Mouse (Mus musculus) induced T-regulatory cell, adult 2 months (primary cell): ENCODE results near the gene Gpr26.

ENCODE experiments used
- DNase-seq: peaks from one replicate; pipeline ENCODE4 v3.0.0-alpha.2; 2012; ENCODE audit warnings: low read depth

Gpr26 gene

DNA sequence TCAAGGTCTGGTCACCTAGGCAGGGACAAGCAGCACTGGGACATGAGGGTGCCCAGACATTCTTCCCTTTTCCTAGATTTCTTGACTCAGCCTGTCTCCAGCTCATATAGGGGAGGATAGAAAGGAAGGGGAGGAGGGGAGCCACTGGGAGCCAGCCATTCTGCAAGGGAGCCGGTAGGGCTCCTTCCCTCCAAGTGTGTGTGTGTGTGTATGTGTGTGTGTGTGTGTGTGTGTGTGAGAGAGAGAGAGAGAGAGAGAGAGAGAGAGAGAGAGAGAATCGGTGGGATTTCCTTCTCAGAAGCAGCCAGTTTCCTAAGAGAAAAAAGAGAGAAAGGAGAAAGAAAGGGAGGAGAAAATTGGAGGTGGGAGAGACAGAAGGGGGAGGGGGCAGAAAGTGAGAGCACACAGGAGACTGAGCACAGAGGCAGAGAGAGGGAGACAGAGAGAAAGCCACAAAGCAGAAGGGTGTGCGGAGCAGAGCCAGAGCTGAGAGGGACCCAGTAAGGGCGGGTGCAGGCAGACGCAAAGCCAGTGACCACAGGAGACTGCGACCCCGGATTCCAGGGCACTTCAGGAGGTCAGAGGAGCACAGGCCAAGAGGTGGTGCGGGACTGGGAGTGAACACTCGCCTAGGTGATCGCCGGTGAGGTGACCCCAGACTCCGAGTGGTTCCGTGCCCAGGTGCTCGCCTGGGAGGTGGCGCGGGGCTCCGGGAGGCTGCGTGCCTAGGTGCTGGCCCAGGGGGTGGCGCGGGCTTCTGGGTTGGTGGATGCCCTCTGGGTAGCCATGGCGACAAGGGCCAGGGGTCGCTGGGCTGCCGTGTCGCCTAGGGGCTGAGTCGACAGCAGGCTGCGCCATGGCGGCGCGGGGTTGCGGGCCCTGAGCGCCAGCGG is at the start of gene Gpr26:
Gene Gpr26 (plus strand): TSS at position 438 of the 893 bp plus-strand sequence.
- DNase-seq = no peak

DNA sequence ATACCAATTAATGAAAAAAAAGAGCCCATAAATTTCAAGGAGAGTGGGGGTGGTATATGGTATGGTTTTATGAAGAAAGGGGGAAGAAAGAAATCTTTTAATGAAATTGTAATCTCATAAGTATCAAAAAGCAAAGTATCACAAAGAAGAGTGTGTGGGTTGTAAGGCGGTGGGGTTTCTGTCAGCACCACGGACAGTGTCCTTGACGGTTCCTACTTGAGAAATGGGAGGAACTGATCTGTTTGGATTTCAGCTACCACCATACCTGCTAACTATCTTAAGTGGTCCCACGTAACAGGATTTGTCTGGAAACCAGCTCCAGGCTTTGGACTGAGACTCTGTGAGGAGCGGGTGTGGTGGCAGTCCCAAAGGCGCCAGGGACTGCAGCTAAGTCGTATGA is 48.9 kb upstream of the Gpr26 start:
- DNase-seq = no peak

DNA sequence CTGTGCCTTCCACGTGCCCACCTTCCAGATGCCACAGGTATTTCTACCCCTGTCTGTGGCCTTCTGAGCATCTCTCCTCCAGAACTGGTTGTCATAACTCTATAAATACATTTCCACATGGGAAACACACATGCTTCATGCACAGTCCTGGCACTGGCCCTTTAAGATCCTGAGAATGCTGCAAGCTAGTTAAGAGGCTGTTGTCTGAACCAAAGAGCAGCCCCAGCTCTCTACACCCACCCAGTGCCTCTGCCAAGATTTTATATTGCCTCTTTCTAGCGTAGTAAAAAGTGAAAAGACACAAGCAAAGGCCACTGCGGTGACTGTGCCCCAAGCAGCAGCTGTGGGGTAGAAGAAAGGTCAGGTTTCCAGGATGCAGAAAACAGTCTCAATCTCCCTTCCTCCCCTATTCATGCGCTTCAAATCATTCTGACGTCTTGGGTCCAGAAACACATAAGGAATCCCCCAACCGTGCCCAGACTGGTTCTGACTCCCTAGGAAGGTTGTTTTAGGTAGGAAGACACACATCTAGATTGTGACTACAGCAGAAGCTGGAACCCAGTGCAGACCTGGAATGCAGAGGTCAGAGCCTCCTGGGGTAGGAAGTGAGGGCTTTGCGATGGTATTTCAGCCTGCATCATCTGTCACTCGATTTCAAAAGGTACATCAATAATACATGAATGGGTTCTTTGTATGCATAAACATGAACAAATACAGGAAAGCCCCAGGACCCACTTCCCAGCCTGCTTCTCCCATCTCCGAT is 38.8 kb upstream of the Gpr26 start:
- no peak for DNase-seq

DNA sequence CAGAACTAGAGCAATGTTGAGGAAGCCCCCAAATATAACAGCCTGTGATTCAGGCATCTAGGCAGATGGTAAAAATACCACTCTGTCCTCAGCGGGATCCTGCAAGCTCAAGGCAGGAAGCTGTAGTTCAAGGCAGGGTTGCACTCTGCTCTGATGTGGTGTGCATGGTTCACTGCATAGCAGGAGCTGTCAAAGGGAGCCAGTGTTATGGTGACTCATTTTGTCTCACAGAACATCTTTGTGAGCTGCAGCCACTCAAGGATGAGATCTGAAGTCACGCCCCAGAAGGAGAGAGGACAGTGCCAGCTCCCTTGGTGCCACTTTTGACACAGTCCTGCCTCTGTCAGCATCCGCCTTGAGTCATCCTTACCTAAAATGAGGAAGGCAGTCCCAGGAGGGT is 28.6 kb upstream of the Gpr26 start:
- DNase-seq = no peak

DNA sequence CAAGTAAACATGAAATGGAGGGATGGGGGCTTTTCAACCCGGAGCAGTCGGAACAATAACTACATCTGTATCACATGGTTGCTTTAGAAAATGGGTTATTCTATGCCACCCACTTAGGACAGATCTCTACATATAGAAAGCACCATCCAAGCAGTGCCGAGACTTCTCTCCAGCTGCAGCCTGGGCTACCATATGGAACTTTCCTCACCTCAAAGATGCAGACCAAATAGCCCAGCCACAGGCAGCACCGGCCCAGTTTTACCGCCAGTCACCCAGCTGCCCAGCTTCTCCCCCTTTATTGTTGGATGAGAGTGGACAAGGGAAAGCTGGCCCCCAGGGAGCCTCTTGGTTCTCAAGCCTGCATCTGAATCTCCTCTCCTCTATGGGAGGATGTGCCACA is 15.1 kb upstream of the Gpr26 start:
- no peak for DNase-seq

DNA sequence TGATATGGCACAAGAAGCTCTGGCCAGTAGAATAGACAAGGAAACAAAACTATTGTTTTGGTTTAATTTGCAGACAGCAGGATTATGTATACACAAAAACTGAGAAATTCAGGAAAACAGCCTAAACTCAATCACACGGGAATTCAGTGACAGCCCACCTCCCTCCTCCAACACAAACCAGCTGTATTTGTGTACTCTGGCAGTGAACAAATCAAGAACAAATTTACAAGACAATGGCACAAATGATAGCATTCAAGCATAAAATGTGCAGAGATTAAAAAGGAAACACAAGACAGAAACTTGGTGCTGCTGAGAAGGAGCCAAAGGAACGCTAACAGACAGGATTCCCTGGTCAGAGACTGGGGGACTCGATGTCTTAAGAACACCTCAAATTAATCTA is 12.9 kb upstream of the Gpr26 start:
- DNase-seq = no peak

DNA sequence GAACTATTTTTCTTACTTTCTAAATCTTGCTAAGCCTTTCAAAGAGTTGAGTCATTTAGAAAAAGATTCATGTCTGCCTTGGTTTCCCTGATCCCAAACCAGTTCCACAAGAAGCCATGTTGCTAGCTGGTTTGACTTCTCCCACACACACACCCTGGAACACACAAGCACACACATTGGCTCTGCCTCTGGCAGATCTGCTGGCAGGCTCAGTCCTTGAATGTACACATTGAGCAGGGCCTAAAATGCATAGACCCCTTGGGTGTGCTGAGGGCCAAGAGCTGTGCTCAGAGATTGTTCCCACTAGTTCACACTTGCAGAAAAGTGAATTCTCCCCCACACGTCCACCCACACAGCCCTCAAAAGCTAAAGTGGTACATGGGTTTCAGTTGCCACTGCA is 7.6 kb upstream of the Gpr26 start:
- DNase-seq = no peak

DNA sequence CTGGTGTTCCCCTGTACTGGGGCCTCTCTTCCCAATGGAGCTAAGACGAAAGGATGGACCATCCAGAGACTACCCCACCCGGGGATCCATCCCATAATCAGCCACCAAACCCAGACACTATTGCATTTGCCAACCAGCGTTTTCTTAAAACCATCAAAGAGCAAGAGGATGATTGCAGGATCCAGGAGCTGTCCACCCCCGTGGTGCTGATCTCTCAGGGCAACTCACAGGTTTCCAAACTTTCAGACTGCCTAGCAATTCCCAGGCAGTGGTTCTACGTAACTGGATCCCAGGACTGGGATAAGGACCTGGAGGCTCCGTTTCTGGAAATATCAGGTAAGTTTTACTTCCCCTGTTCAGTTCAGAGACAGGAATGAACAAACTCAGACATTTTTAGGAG is 5.7 kb upstream of the Gpr26 start:
- DNase-seq = no peak

DNA sequence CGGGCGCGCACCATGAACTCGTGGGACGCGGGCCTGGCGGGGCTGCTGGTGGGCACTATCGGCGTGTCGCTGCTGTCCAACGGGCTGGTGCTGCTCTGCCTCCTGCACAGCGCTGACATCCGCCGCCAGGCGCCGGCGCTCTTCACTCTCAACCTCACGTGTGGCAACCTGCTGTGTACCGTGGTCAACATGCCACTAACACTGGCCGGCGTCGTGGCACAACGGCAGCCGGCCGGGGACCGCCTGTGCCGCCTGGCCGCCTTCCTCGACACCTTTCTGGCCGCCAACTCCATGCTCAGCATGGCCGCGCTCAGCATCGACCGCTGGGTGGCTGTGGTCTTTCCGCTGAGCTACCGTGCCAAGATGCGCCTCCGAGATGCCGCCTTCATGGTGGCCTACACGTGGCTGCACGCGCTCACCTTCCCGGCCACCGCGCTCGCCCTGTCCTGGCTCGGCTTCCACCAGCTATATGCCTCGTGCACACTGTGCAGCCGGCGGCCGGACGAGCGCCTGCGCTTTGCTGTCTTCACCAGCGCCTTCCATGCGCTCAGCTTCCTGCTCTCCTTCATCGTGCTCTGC is 745 bp downstream of the Gpr26 start:
- DNase-seq = no peak

DNA sequence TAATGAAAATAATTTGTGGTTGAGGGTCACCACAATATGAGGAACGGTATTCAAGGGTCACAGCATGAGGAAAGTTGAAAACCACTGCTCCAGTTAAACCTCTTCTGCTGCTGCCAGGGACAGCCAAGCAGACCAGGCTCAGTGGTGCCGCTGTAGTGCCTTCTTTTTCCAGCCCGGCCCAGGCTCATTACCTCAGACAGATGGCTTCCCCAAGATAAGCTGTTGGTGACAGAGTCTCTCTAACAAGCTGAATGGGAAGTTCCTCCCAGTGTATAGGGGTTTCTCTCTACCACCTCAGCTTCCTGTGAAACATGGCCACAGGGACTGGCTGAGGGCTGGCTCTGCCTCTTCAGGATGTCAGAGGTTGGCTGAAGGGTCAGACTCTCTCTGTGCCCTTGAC is 4.0 kb downstream of the Gpr26 start:
- no peak for DNase-seq

DNA sequence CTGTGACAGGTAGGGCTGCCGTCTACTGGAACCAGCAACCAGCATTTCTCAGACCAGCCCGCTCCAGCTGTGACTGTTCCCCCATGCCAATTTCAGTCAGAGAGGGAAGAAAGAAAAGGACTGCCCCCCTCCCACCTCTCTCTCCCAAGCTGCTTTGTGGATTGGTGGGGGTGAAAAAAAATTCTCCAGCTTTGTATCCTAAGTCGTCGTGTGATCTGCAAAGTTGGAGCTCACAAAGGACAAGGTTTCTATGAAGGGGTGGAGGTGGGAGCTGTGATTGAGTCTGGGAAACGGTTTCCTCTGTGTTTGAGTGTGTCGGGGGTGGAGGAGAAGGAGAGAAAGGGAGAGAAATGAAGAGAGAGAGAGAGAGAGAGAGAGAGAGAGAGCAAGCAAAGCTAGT is 9.6 kb downstream of the Gpr26 start:
- no peak for DNase-seq

DNA sequence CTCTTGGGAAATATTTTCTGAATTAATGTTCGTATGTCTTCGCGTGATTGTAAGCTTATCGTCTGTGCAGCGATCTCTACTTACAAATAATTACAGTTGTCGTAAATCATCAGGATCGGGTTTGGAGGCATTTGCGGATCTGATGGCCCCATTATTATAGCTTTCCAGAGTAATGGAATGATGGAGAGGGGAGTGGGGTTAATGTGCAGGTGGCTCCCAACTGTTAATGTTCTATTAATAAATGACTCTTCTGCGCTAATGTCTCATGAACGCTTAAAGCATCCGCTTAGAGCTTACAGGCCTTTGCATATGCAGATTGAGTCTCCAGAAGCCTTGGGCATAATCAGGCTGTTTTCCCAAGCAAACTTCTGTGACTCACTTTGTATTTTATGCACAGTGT is 12.3 kb downstream of the Gpr26 start:
- no peak for DNase-seq

DNA sequence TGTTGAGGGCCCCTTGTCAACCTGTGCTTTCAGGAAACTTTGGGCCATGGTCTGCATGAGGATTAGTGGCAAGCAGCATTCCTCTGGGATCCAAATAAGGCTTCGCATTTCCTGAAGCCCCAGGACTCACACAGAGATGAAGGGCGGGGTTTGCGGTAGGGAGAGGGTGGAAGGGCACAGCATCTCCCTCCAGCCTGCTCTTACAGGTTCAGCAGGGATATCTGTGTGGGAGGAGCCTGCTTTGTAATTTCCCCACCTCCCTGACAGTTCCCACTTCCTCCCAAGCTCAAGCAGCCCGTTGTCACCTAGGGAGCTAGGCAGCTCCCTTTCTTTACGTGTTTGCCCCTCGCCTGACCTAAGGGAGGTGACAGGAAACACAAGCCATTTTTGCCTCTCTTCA is 22.8 kb downstream of the Gpr26 start:
- DNase-seq = no peak

DNA sequence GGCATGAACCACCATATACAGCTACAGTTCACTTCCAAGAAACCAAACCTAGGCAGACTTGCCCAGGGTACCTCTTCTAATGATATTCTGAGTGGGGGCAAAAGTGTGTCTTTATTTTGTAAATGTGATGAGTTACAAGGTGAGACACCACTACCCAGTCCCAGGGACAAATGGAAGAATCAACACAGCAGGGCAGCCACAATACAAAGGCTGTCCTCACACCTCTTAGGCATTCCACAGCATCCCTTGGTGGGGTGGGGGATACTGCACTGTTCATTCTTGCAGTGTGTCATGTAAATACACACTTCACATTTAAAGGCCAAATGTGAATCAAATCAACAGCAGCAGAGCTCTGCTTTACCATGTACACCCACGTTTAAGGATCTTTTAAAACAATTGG is 26.0 kb downstream of the Gpr26 start:
- DNase-seq = no peak

DNA sequence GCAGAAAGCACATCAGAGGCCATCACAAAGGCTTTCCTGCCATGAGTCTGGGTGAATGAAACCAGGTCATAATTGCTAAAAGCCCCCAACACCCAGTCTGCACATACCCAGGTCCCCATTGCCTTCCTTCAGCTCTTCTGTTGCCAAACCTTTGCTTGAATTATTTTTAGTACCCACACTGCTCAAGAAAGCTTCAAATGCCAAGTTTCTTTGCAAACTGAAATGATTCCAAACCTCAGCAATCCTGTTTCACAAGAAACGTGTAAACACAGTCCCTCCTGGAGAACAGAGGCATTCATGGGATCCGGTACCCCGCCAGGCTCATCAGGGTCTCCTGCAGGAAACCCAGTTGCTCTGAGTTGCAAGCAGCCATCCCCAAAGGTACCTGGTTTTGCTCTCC is 26.6 kb downstream of the Gpr26 start:
- DNase-seq = no peak

DNA sequence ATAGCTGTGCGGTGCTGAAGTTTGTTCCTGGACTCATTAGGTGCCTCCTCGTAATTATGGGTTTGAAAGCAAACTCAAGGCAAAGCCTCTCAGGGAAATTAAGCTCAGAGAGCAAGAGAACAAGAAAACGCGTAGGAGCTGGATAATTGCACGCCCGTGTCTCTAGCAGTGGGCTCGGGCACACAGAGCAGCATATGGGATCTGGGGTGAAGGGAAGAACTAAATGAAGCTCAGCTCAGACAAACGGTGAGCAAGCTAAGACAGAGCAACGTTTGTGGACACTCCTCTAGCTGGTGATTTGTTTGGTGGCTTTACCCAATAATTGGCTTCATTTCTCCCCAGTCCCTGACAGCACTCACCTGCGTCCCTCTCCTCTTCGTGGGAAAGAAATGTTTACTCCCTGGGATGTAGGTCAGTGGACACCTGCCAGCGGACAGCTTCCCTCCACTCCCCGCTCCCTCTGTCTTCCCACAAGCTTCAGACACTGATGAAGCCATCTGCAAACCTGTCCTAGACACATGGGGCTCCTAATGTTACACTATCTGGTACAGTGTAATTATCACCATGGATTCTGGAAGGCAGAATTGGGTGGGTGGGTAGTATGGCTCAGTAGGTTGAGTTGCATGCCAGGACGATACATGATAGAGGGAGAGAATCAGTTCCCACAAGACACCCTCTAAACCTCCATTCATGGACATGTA is 39.9 kb downstream of the Gpr26 start:
- DNase-seq = no peak

DNA sequence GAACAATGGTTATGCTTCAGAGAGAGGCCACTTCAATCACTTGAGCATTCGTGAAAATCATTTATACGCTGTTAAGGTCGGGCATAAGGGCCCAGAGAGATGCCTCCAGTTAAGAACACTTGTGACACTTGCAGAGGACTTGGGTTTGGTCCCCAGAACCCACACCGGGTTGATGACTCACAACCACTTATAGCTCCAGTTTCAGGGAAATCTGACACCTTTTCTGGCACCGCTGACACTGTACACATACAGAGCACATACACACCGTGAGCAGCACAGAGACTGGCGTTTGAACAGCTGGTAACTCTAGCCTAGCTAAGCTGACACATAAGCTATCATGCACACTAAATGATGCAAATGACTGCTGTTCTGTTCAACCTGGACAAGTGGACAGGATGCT is 42.7 kb downstream of the Gpr26 start:
- DNase-seq = no peak

DNA sequence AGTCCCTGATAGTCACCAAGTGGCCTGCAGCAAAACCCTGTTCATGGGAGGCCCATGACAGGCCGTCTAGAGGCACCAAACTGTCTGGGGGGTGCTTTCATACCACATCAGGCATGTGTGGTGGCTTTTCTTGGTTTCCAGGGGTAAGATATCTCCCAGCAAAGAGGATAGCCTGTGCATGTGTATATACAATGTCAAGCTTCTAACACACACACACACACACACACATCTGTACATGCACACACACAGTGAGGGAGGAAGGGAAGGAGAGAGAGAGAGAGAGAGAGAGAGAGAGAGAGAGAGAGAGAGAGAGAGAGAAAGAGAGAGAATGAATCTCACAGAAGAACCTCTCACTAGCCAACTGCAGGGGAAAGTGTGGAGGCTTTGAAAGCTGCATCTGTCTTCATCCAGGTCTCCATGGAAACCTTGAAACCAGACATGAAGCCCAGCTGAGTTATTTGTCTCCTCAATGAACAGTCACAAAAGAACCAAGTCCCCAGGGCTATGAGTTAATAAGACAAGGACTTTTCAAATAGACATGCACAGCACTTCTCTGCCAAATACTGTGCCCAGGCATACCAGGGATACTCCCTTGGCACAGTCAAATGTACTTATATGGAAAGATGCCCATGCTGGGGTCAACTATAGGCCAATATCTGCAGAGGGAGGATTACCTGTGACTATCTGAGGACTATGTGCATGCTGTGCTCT is 46.9 kb downstream of the Gpr26 start:
- no peak for DNase-seq

DNA sequence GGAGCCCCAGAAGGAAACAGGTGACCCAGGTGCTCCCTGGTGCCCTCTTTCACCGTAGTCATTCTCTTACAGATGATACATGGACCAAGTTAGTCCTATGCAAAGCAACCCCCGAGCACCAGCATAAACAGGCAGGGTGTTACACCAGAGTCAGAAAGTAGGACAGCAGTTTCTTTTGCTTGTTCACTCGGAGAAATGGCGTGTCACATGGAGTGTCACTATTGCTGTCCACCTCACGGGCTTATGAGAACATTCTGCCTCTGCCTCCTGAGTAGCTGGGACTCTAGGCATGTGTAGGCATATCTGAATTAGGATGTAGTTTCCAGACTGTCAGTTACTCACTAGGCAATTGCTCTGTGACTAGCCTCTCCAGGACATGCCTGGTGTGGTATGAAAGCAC is 47.7 kb downstream of the Gpr26 start:
- DNase-seq = no peak

DNA sequence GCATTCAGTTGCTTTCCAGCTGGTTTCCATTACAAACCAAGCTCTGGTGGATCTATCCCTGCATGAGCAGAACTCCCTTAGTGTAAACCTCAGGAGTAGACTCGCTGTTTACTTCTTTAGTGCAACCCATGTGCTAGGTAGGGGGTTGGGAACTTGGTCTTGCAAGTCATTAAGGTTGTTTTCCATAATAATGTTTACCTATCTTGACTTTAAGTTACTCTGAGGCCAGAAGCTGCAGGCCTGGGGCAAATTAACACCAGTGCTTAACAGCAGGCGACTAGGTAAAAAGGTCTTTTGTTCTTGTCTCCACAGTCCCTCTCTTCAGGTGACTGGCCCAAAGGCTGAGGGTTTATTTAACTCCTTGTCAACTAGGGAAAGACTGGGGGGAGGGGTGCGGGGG is 48.9 kb downstream of the Gpr26 start:
- no peak for DNase-seq

DNA sequence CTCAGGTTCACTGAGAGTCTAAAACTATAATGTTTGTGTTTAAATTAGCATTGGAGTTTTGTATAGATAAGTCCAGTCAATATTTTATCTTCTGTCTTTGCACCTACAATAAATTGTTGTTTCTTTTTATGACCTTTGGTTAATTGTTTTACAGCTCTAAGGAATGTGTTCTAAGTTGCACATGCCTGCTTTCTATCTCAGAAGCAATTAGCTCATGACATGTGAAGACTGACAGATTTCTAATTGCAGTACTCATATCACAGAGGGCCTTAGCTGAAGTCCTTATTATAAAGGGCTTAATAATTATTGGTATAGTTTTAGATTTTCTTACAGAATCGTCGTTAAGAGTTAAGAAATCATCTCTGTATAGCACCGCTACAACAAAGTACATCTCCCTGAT is 49.7 kb downstream of the Gpr26 start:
- no peak for DNase-seq

DNA sequence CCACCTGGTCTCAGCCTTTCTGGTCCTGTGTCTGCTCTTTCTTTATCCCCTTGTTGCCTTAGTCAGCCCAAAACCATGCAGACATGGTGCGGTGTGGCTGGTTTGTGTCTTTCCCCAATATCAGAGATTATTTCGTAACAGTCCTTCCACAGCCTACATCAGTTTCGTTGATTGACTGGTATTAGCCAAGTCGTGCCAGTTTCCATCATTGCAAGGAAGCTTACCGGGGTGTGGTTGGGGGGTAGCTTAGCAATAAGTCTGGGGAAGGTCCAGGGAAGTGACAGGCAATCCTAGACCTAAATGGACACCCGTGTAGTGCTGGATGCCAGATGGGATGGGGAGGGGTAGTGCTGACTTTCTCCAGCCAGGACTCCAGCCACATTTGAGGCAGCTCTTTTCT is 59.3 kb downstream of the Gpr26 start:
- no peak for DNase-seq
